Mouse (Mus musculus): ENCODE measurements around the gene Ednrb.

- no peak for TF ChIP-seq CTCF (IDR thresholded peaks at IDR 0.05; ENCODE audit: borderline replicate concordance, insufficient read depth, low read length)
- no peak for TF ChIP-seq POLR2A (IDR thresholded peaks at IDR 0.05; ENCODE audit: low read depth, low read length)
These were observed 20.7 kb downstream of the Ednrb start for GRCm38 (mm10) chr14:103823501-103823900.
